Mouse (Mus musculus) urinary bladder, postnatal 10 days (tissue): ENCODE data around the gene Nmur1.

Experiments used
- DNase-seq: peaks from one replicate; pipeline ENCODE4 v3.0.0; 2022; ENCODE audit warnings: low spot score

Gene Nmur1

GRCm38 (mm10) chr1:86409476-86409875 is 16.6 kb downstream of the Nmur1 start:
- DNase-seq, result no peak

GRCm38 (mm10) chr1:86408515-86408914 is 17.5 kb downstream of the Nmur1 start:
- DNase-seq, result no peak

DNA sequence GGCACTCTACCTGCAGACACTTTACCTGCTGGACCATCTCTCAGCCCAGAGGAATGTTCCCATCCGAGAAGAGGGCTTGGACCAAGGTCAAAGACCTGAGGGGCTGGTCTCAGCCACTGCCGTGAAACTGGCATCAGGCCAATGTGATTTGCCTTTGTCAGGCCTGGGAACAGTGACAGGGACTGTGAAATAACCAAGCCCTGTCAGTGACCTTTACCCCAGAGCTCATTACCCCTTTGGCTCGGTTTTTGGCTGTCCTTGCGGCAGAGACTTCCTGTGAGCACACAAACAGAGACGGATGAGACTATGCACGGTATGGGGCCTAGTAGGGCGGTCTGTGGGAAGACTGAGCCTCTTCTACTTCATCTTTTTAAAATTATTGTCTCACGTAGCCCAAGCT is 19.1 kb downstream of the Nmur1 start:
- DNase-seq, result no peak

DNA sequence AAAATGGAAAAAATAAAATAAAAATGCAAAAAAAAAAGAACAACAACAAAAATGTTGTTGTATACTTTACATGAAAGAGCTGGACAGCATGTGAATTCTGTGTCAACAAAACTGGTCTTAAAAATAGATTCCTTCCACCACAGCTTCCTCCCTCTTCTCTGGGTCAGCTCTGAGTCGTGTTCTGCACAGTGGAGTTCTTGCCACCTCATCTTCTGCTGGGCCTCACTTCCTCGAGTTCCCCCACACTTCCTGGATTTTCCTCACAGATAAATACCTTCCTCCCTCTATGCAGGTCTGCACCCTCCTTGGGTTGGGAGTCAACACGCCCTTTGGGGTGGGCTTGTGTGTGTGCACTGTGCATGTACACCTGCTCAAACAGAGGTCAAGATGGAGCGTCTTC is 19.7 kb downstream of the Nmur1 start:
- DNase-seq, result no peak

GRCm38 (mm10) chr1:86404834-86405233 is 21.2 kb downstream of the Nmur1 start:
- DNase-seq, result no peak

GRCm38 (mm10) chr1:86400096-86400754 is 25.8 kb downstream of the Nmur1 start:
- DNase-seq, result no peak

- DNase-seq, result no peak
These were observed 26.7 kb downstream of the Nmur1 start for GRCm38 (mm10) chr1:86399322-86399721.

DNA sequence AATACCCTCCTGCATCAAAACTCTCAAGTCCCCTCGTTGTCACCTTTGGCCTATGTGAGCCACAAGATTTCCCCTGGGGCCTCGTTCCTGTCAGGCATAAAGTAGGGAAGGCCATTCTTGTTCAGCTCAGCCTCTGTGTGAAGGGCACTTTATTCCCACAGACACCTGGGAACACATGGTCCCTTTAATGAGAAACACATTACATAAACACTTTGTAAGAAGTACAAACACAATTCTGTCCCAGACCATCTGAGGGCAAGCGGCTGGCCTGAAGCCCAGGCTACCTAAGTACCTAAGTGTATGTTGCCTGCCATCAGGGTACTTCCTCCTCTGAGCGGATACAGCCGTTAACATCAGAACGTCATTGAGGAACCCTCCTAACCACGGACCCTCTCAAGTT is 27.8 kb downstream of the Nmur1 start:
- DNase-seq, result no peak

DNA sequence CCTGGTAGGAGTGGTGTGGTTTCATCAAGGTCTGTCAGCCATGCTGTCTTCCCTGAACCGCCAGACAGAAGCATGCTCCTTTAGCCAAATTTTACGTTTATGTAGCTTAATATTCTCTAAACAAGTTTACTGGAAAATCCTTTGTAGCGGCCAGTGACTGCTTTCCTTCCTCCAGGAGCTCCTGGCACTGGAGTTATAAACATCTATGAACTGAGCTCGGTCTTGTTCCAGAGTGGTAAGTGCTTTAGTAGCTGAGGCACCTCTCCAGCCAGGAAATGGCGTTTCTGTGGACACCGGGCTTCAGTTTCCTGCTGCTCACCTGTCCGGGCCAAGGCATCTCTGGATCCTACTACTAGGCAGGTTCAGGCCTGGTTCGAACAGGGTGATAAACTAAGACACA is 28.4 kb downstream of the Nmur1 start:
- DNase-seq, result no peak

- no peak for DNase-seq
These were observed 30.1 kb downstream of the Nmur1 start for GRCm38 (mm10) chr1:86395897-86396296.

DNA sequence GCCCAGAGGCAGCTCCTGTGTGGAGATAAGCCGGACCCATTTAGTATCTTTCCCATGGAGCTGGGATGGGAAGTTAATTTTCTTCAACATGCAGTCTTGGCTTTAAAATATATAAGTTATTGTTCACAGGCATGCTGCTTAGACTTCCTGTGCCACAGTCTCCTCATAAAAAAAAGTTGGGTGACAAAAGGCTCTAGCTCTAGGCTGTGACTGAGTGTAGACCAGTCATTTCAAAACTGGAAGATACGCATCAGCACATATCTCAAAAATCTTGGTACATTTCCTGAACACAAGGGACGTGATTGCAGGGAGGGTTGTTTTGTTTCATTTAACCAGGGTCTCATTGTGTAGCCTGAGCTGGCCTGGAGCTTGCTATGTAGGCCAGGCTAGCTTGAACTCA is 31.8 kb downstream of the Nmur1 start:
- DNase-seq, result no peak

DNA sequence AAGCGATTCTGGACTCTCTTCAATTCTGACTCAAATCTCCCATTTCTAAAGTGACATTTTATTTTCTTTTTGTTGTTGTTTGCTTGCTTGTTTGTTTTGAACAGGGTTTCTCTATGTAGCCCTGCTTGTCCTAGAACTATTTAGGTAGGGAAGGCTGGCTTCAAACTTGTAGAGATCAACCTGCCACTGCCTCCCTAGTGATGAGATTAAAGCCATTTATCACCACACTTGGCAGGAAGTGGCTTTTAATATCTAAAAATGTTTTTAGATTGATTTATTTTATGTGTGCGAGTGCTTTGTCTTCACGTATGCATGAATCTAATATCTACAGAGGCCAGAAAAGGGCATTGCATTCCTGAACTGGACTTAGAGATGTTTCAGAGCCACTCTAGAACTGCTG is 32.8 kb downstream of the Nmur1 start:
- DNase-seq, result no peak

DNA sequence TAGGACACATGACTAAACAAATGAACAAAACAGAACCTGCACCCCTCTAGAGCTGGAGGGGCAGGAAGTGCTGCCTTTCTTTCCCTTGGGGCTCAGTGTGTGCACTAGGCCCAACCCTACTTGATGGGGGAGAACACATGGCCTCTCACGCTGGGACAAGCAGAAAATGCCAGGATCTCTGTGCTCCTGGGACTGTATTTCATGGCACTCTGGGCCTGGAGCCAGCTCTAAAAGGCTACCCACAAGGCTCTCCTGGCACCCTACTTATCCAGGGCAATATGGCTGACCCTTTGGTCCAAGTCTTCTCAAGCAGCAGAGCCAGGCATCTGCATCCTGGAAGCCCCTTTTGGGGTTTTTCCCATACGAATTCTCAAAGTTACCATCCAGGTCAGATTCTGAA is 34.6 kb downstream of the Nmur1 start:
- no peak for DNase-seq

DNA sequence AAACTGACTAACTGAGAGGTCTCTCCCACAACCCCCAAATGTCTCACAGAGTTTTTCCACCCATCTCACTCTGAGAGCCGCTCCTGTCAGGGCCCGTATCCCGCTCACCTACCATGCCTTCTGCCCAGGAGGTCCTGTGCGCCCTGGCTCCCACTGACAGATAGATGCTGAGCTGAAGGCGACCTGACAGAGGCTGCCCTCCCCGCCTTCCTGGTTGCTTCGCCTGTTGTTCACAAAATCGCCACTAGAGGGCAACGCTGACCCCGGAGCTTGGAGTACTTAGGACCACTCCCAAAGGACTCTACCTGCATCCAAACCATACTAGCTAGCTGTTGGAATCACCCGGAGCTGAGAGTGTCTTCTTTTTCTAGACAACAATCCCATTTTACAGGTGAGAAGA is 36.8 kb downstream of the Nmur1 start:
- DNase-seq, result no peak

DNA sequence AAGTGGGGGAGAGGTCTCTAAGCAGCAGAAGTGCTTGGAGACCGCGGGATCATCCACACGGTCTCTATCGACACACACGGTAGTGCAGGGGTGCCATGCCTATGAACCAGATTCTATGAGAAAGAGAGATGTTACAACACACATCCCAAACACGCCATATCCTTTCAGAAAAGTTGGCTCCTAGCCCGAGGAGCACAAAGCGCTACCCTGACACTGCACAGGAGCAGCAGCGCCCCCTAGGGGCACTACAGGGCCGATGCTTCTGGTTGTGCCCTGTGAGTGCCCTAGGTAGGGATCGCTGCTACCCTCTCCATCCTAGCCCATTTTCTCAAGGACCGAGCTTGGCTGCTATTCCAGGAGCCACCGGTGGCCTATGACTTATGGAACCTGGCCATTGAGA is 45.0 kb downstream of the Nmur1 start:
- no peak for DNase-seq

- DNase-seq, result no peak
These were observed 46.9 kb downstream of the Nmur1 start for GRCm38 (mm10) chr1:86379161-86379569.

GRCm38 (mm10) chr1:86378662-86379061 is 47.4 kb downstream of the Nmur1 start:
- no peak for DNase-seq

DNA sequence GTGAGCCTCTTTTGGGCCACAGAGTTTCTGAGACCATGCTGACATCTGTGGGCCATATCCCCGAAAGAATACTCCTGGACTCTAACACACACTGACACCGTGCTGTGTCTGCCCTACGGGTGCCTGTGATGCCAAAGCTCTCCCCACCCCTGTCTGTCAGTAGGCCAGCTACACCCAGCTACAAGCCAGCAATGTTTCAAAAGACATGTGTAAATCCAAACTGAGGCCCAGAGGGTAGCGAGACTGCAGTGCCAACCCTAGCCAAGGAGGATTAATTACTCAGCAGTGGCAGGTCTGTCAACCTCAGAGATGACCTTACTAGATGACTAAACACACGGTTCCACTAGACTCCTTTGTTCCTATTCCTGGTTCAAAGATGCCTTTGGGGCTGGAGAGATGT is 49.7 kb downstream of the Nmur1 start:
- DNase-seq, result no peak

- DNase-seq, result no peak
These were observed 54.0 kb downstream of the Nmur1 start for GRCm38 (mm10) chr1:86371997-86372396.

DNA sequence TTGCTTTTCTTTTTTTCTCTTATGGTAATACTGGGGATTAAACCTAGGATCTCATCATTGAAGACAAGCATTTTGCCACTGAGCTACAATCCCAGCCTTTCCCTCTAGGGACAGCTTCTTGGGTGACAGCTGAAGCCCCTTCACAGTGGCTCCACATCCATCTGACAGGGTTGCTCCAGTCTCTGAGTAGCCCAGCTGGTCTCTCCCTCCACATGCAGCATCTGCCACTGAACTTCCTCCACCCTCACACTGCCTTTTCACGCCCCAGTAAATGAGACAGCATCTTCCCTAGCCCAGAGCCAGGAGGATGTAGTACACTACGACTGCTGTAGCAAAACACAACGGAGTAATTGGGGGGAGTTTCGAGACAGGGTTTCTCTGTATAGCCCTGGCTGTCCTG is 57.9 kb downstream of the Nmur1 start:
- DNase-seq, result no peak

DNA sequence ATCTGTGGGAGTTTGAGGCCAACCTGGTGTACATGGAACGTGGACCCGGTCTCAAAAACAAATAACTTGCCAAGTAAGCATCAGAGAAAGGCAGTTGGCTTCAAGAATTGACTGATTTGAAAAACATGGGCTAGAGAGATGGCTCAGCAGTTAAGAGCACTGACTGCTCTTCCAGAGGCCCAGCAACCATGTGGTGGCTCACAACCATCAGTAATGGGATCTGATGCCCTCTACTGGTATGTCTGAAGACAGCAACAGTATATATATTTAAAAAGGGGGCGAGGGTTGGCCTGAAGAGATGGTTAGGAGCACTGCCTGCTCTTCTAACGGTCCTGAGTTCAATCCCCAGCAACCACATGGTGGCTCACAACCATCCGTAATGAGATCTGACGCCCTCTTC is 62.4 kb downstream of the Nmur1 start:
- no peak for DNase-seq

DNA sequence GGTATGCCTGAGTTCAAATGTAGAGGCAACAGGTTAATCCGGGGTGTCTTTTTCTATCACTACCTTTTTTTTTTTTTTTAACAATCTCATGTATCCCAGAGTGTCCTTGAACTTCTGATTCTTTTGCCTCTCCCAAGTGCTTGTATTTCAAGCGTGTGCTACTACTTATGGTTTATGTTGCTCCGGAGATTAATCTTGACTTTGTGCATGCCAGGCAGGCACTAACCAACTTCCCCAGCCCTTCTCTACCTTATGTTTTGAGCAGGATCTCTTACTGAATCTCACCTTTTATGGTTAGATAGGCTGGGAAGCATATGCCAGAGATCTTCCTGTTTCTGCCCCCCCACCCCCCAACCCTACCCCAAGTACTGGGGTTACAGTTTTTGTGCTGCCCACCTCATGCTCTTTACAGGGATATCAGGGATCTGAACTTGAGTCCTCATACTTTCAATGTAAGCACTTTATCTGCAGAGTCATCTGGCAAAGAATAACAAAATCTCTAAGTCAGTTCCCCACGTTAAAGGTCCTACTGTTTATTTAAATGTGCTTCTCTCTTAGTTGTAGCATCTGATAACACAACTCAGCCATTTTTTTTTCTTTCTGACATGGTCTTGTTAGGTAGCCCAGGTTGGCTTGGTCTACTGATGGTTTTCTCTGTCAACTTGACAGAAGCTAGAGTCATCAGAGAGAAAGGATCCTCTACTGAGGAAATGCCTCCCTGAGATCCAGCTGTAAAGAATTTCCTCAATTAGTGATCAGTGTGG is 64.0 kb downstream of the Nmur1 start:
- no peak for DNase-seq

DNA sequence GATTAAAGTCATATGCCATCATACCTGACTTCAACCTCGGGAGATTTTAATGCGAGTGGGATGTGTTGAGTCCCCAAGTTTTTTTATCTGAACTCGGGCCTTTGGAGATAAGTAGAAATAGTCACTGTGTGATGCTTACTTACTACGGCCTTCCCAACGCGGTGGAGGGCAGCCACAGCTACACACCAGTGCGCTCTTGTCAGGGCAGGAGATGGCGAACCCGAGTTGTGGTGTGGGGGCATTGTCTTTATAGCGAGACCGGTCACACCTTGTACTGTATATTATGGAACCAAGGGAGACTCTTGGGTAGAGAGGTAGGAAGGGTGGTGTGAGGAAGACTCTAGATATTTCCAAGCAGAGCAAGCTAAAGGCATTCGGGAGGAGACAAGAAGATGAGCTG is 65.6 kb downstream of the Nmur1 start:
- DNase-seq, result no peak

DNA sequence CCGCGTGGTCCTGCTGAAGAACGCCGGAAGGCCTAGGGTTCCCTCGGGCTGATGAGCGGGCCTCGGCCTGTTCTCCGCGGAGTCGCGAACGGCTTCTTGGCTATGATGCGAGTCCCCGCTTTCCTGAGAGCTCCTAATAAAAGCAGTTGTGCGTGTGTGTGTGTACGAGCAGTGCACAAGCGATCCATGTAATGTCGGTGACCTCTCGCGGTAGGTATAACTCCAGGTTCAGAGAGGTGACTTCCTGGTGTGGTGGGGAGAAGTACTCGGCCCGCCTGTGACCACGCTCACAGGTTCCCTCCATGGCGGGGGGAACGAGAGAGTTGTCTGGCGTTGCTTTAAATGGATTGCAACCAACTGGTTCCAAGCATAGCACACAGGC is 66.2 kb downstream of the Nmur1 start:
- no peak for DNase-seq
